Mouse (Mus musculus) monocyte, adult 5-6 weeks (primary cell): ENCODE data around the gene Fgf18. TPM values are rescaled to one million over a fixed set of nuclear protein-coding genes. Genes with fewer than 3 reads are reported as not detected.
A peak's percentile ranks its signal among the peaks of the same experiment; 100 is the strongest.

Source experiments
- ATAC-seq: fragments of 153-309, 156-312 bp; replicated peaks from 2 replicates; pipeline ENCODE4 v1.8.0; 2017; ENCODE audit warnings: mild to moderate bottlenecking; ENCODE audit not compliant: low TSS enrichment, insufficient number of reproducible peaks, severe bottlenecking, poor library complexity, low FRiP score
- total RNA-seq: library from RNA; stranded (forward); fragments of 200-1000, 200-491, 200-594 nt; gene quantifications from 3 replicates; pipeline ENCODE4 v1.2.3, GENCODE M21; 2017

Gene Fgf18
- total RNA-seq, 1 experiment from 2014 or later: not detected

DNA sequence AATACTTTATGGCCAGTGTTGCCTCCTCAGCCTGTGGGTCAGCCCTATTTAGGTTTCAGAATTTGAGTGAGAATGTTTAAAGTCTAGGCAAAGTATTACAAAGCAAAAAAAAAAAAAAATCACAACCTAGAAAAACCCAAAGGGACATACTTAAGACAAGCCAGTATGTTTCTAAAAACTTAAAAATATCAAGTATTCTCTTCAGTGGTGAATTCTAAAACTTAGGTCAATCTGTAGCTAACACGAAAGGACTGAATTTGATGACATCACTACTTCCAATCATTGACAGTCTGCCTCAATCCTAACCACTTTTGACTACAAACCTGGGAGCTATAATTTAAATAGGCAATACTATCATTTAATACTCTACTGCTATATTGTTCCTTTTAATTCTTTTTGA is 5.8 kb upstream of the Fgf18 start:
- no peak for ATAC-seq

DNA sequence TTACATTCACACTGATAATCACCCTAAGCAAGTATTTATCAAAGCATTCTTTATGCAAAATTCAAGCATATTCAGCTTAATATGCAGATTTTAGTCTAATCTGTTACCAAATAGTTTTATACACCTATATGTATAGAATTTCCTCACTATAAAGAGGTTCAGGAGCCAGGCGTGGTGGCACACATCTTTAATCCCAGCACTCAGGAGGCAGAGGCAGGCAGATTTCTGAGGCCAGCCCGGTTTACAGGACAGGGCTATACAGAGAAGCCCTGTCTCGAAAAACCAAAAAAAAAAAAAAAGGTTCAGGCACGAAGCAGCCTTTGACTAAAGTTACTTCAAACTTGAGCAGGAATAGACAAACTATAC is 4.6 kb upstream of the Fgf18 start:
- no peak for ATAC-seq

DNA sequence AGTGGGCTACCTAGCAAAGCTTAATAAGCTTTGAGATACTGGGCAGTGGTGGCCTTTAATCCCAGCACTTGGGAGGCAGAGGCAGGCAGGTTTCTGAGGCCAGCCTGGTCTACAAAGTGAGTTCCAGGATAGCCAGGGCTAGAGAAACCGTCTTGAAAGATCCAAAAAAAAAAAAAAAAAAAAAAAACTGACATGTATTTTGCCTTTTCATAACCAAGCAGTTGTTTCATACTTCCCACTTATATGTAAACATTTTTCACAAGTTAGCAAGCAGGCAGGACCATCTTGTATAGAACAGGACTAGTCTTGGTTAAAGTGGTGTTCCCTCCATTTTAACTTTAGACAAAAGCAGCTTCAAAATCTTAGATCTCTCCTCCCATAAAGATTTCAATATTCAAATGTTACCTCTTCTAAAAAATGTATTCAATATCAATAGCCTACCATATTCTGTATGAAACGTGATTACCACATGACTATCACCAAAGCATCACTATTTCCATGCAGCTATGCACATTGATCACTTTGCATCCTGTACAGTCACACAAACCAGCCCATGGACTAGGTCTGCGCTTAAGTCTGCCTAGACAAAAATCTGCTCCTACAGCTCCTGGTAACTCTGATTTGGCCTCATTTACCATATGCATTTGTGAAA is 4.1 kb upstream of the Fgf18 start:
- ATAC-seq: no peak

DNA sequence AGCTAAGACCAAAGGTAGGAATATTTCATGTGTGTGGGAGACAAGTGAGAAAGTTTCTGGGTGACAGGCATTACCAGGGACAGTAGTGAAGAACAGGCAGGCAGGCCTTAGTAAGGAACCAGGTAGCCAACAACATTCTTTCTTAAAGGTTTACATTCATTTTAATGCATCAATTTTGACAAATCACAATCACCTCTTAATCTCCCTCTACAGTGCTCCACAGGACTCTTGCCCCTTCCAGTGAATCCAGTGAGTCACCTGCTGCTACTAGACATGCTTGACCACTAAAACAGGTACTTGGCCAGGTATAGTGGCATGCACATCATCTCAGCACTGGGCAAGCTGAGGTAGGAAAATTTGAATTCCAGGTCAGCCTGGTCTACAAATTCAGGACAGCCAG is 3.2 kb upstream of the Fgf18 start:
- no peak for ATAC-seq

DNA sequence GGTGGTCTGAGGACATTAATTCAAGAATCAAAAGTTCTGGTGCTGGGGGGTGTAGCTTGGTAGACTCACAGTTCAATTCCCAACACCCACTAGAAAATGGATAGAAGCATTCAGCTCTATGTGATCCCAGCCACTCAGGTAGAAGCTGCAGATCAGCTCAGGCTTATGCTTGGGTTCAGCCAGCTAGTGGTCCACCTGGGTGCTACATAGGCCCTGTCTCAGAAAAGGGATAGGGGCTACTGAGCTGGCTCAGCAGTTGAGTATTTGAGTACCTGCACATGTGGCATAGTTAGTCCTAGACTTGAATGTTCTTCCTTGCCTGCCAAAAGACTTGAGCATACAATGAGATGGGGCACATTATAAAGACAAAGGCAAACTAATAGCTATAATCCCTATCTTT is 2.3 kb upstream of the Fgf18 start:
- no peak for ATAC-seq

DNA sequence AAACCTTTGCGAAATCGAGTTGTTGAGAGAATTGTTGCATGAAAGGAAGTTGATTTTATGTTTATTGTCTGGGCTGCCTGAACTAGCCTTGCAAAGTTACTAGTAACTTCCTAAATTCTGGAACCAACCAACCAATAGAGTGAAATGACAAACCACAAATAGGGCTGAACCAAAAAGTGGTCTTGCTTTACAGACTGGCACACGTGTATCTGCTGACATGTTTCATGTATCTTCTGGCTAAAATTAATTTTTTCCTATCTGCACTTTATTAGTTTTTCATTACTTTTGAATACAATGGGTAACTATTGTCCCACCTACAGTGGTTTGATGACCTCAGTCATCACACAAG is 1.9 kb upstream of the Fgf18 start:
- no peak for ATAC-seq

DNA sequence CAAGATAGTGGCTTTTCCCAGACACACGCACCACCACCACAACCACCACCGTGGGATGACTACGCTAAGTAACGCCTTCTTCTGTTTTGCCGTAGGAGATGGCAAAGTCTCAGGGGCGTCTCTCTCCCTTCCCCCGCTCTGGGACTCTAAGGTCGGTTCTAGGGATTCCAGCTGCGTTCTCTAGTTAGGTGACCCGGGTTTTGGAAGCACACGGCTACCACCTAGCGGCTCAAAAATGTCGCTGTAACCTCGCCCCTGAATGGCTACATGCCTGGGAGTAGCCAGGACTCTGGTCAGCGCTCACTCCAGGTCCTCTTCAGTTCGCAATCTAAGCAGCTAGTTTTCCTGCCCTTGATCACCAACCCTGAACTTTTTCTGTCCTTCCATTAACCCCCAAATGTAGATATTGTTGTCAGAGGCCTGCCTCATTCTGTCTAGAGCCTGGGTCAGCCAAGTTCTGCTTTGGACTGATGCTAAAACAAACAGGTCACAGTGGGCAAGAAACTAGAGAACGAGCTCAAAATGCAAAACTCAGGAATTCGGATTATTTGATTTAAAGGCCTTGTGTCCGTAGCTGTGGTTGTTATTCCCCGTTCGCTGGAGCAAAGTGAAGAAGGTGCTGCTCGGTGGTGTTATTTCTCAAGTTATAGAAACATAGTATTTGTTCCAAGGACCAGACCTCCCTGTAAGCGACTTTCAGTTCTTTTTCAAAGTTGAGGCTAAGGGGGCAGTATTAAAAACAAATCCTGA is 1.3 kb upstream of the Fgf18 start:
- peak; percentile 62 for ATAC-seq

DNA sequence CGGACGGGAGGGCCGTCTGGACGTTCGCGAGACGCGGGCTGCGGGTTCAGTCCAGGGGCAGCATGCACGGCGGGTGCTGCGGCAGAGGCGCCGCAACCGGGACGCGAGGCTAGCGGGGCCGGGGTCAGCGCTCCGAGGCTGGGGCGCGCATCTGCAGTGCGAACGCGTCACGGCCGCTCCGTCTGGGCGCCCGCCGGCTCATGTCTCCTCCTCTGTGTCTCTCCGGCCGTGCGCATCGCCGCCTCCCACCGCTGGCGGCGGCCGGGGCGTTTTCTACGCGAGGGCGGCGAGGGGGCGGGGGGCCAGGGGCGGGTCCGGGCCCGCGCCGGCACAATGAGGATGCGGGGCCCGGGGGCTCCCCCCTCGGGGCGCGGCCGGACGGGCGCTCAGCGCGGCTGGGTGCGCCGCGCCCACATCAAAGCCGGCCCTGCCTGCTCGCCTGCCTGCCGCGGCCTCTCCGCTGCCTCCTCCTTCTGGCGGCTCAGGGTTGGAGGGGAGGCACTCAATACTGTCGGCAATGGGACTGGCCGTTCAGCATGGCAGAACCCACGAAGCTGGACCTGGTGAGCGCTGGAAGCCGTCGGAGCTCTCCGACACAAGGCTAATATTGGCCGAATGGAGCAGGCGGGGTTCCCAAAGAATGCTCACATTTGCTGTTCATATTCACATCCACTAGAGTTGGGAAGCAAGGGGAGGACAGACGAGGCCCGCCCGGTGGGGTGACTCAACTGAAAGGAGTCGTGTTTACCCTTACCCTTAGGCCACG is 555 bp upstream of the Fgf18 start:
- 0 out of 2 replicates have a peak, but pooled peaks have one; percentile 11 for ATAC-seq

DNA sequence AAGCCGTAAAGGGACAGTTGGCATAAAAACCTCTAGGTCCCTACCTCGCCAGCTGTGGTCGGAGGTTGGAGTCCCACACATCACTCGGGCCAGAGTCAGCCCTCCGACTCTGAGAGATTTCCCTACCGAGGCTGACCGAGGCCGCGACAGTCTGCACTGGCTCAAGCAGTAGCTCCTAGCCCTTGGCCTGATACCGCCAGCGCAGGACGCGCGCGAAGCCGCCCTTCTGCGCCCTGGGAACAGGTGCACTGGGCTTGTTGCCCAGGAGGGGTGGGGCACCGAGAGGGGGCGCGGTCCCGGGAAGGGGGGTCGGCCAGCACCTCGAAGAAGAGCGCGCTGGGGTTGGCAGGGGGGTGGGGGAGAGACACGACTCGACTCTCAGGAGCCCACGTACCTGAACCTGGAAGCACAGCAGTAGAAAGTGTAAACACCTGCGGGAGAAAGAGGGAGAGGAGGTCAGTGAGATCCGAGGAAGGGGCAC is 509 bp downstream of the Fgf18 start:
- no peak for ATAC-seq

DNA sequence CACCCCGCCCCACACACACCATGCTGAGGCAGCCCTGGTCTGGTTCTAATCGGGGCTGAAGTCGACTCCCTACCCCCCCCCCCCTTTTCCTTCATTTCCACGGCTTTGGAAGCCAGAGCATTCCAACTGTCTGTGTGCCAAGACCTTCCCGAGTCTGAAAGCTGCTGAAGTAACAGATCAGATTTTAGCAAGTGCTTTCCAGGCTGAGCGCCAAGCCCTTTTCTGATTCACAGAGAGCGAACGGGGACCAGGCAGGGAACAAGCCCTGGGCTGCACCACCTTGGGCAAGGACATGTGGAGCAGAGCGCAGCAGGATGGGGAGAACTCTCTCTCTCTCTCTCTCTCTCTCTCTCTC is 1.1 kb downstream of the Fgf18 start:
- ATAC-seq: no peak

DNA sequence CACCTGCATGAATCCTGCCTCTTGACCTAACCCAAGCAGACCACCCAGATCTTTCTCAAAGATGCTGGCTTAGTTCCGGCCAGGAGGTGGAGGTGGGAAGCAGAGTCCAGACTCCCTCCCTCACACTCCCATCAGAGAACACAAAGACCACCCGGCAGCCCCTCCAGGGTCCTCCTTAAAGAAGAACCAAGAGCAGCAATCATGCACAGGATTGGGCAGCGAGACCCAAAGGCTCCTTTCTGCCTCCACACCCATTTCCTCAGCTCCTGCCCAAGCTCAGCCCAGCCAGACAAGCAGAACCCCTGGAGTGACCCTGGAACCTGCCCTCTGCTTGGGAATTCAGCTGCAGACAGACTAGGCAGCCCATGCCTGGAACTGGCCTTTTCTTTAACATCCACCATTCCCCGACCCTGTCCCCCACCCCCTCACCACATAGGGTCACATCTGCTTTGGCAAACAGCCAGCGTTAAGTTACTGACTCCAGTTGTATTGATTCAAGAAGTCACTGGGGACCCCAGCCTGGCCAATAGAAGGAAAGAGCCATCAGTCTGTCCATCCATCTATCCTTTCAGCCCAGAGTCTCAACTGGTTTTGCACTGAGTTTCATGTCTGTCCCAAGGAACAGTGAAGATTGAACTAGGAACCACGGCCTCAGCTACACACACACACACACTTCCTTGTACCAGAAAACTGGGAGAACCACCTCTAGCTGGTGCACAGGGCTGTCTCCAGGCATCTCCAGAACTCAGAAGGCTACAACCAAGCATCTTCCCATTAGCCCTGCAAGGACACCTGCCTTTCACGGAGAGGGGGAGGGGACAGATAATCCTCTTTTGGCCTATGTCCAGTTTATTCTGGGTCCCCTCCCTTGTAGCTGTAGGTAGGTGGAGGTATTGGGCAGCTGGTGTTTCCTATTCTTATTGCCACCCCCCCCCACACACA is 1.7 kb downstream of the Fgf18 start:
- no peak for ATAC-seq

DNA sequence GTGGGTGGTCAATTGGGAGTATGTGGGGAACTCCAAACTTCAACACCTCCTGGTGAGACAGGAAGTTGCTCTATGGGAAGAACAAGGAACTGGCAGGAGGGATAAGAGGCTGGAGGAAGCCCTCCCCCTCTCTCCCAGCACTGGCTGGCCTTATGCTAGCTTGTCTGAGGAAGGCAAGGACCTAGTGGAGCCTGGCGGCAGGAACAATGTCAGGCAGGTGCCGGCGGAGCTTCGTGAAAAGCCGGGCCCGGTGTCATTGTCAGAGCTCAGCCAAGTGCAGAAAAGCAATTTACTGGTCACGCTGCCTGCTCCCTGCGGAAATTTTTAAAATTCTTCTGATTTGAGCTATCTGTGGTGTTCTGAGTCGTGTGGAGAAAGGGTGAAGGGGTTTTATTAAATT is 3.3 kb downstream of the Fgf18 start:
- ATAC-seq: no peak

DNA sequence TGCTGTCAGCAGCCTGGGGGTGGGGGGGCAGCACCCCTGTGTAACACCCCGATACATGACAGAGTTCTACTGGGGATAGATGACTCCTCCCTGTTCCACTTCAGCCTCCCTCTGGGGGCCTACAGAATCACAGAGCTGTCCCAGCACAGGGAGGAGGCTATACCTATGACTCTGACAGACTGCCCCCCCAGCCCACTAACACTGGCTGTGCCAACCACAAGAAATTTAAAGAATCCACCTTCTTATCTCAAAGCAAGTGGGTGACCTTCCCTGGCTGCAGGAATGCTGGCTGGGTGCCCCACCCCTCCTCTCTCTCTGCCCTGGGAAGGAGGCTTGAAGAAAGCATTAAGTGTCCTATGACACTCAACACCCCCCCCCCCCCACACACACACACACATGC is 4.4 kb downstream of the Fgf18 start:
- no peak for ATAC-seq

DNA sequence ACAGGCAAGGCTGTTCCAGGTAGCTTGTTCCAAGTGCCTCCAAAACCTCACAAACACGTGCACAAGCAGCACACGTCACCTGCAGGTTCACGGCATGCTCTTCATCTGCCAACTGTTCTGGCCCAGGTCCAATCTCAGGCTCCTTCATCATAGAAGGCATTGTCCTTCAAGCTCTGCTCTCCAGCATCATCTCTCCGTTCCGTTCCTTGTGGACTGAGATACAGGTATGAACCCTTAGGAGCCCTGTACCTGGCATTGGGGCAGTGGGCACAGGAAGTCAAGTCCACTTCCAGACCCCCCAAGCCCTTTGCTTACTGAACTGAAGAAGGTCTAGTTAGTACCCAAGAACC is 7.1 kb downstream of the Fgf18 start:
- ATAC-seq: no peak

DNA sequence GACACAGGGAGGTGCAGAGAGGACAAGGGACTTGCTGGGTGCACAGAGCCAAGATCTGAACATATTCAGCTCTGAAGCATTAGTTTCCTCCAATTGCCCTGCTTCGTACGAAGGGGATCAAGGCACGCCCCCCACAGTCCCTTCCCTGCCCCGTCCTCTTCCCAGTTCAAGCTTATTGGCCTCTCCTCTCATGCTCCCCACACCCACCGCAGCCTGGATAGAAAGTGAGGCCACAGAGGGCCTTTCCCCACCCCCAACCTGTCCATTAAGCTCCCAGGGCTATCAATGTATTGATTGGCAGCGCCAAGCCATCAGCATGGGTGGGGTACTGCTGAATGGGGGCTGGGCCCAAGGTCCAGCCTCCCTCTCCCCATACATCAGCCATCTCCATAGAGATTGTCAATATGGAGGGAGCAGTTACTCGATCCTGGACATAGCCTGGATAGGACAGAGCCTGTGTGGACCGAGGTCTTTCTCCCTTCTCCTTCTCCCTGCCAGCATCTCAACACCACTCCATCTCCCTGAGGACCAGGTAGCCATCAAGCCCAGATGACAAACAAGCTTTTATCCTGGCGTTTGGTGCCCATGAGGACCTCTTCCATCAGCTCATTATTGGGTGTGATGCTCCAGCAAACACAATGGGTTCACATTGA is 7.6 kb downstream of the Fgf18 start:
- no peak for ATAC-seq

DNA sequence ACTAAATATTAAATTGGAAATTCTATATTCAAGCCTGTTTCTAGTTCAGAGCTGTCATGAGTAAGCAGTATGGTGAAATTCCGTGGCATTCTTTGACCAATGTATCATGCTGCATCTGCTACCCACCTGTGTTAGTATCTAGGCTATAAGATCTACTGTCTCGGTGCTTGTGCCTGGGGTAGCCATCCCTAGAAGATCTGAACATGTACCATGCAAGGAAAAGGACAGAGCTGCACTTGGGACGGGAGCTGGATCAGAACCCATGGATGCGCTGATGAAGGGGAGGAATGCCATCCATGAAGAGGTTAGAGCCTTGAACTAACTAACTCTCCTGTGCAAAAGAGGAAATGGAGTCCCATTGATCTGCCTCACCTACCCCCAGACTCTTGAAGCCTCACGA is 8.5 kb downstream of the Fgf18 start:
- ATAC-seq: no peak

DNA sequence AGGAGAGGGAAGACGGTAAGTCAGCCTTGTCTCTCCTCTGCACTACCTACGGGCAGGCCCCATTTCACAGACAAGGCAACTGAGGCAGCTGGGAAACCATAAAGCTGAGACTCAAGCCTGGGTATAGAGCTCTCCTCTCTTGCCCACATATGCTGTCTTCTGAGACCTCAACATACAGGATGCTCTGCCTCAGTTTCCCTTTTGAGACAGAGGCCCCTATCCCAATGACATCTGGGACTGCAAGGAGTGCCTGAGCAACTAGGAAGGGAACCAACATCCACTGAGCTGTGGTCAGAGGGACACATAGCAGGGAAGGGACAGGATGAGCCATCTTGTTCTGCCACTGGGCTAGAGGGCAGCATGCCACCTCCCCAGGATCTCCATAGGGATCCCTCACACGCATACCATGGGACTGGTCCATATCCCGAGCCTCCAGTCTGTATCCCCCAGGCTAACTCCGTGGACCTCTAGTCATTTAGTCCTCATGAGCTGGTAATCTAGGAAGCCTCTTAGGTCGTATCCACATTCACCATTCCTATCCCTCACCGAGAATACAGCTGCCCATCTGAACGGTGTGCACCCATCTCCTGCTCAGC is 12.7 kb downstream of the Fgf18 start:
- no peak for ATAC-seq

DNA sequence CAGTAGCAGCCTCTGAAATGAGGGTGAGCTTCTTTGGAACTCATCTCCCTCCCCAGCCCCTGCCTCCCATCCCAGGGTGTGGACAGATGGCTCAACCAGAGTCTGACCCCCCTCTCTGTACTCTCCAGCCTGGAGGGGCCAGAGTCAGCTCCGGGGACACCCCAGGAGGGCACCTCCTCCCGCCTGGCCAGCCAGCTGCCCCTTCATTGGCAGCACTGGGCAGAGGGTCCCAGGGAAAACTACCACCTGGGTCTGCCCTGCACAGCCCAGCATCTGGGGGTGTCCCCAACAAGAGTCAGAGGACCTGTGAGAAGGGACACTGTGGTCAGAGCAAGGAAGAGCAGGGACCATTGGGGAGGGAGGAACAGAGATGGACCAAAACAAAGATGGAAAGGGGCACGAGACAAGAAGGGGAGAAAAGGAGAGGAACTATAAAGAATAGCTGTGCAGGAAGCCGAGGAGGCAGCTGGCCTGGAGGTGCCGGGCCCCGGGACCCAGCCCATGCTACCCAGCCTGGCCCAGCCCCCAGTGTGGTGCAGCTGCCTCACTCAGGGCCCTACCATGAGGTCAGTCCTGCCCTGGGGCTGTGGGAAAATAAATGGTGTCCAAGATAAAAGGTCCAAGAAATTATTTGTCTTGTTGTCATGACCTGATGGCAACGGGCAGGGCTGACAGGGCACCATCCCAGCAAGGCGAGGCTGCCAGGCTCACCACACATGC is 14.4 kb downstream of the Fgf18 start:
- ATAC-seq: no peak
